Mouse (Mus musculus): Measurements from ENCODE around the gene Gm17490. TPM values are rescaled to one million over a fixed set of nuclear protein-coding genes. Genes with fewer than 3 reads are reported as not detected.

The Gm17490 gene
- total and polyA plus RNA-seq, 3 experiments, result not detected

DNA sequence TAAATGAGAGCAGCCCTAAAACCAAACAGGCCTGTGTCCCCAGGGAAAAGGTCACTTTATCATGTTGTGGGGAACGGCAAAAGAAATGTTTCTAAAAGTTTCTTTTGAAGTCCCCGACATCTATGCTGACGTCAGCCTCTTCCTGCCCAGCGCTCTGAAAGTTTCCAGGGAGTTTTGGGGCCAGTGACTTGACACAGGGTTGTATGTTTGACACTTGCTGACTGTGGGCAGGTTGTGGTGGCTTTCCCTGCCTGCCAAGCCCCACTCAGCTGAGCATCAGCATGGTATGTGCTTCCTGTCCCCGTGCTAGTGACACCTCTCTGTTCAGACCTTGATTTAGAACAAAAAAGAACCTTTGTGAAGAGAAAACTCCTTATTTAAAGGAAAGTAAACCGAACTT, 27.3 kb upstream of the Gm17490 start:
- H3K27me3 ChIP-seq (ENCODE audit: insufficient read depth, low read length), result peaks cover 4% of the 10 kb centered on the region; the same call in 1 of the 2 replicates
- H3K4me1 ChIP-seq (ENCODE audit: insufficient read depth, low read depth, low read length), result no peaks in the 10 kb centered on the region
- H3K36me3 ChIP-seq (replicated peaks), result no peaks in the 10 kb centered on the region
- DNase-seq (ENCODE audit: low spot score), result no peak
- no peak for ATAC-seq (ENCODE audit: extremely low read depth, insufficient number of reproducible peaks, low FRiP score, poor library complexity, severe bottlenecking)
- H3K9me3 ChIP-seq (replicated peaks), result no peaks in the 10 kb centered on the region
- TF ChIP-seq GATA2 (IDR thresholded peaks at IDR 0.05; ENCODE audit: borderline replicate concordance, low read depth, low read length) (no peak), TAL1 (conservative IDR thresholded peaks at IDR 0.05; ENCODE audit: low read depth, low read length) (no peak), GATA1 (IDR thresholded peaks at IDR 0.05; ENCODE audit: borderline replicate concordance, low read length) (no peak), POLR2AphosphoS5 (IDR thresholded peaks at IDR 0.05; ENCODE audit: insufficient replicate concordance, low read depth, low read length) (no peak), CTCF (IDR thresholded peaks at IDR 0.05; ENCODE audit: low read depth, low read length) (no peak)
- H3K4me3 ChIP-seq (ENCODE audit: low read depth, low read length), result no peak overlapping the region

DNA sequence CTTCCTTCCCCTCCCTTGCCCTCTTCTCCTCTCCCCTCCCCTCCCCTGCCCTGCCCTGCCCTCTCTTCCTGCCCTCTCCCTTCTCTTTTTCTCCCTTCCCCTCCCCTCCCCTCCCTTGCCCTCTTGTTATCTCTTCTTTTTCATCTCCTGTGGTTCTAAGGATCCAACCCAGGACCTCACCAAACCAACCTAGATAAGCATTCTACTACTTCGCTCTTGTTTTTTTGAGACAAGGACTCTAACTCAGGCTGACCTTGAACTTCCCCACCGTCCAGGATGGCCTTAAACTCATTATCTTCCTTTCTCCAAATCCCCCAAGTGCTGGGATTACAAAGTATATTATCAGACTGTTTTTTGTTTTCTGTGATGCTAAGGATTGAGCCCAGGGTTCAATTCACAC, 26.7 kb upstream of the Gm17490 start:
- no peak for DNase-seq (ENCODE audit: low spot score)
- H3K27me3 ChIP-seq (ENCODE audit: insufficient read depth, low read length), result peaks cover 3% of the 10 kb centered on the region; the same call in 1 of the 2 replicates
- TF ChIP-seq GATA2 (IDR thresholded peaks at IDR 0.05; ENCODE audit: borderline replicate concordance, low read depth, low read length) (no peak), POLR2AphosphoS5 (IDR thresholded peaks at IDR 0.05; ENCODE audit: insufficient replicate concordance, low read depth, low read length) (no peak), TAL1 (conservative IDR thresholded peaks at IDR 0.05; ENCODE audit: low read depth, low read length) (no peak), CTCF (IDR thresholded peaks at IDR 0.05; ENCODE audit: low read depth, low read length) (no peak), GATA1 (IDR thresholded peaks at IDR 0.05; ENCODE audit: borderline replicate concordance, low read length) (no peak)
- no peak overlapping the region for H3K4me3 ChIP-seq (ENCODE audit: low read depth, low read length)
- H3K36me3 ChIP-seq (replicated peaks), result no peaks in the 10 kb centered on the region
- no peaks in the 10 kb centered on the region for H3K4me1 ChIP-seq (ENCODE audit: insufficient read depth, low read depth, low read length)
- no peak for ATAC-seq (ENCODE audit: extremely low read depth, insufficient number of reproducible peaks, low FRiP score, poor library complexity, severe bottlenecking)
- no peaks in the 10 kb centered on the region for H3K9me3 ChIP-seq (replicated peaks)

DNA sequence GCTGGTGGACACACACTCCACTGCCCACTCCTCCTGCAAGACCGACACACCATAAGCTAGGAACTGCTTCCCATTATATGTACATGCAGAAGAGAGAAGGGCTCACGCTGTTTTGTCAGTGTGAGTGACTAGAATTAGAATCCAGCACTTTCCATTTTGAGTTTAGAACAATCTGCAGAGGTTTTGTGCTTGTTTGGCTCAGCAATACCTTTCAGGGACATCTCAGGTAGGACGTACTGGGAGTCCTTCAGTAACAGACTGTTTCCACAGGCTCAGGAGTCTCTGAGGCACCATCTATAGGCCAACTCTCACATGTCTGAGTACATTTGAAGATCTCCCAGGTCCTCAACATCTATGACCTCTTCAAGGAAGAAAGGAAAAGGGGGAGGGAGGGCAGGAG, 26.1 kb upstream of the Gm17490 start:
- no peaks in the 10 kb centered on the region for H3K9me3 ChIP-seq (replicated peaks)
- no peaks in the 10 kb centered on the region for H3K4me1 ChIP-seq (ENCODE audit: insufficient read depth, low read depth, low read length)
- DNase-seq (ENCODE audit: low spot score) (no peak), ATAC-seq (ENCODE audit: extremely low read depth, insufficient number of reproducible peaks, low FRiP score, poor library complexity, severe bottlenecking) (no peak)
- TF ChIP-seq GATA1 (IDR thresholded peaks at IDR 0.05; ENCODE audit: borderline replicate concordance, low read length) (no peak), POLR2AphosphoS5 (IDR thresholded peaks at IDR 0.05; ENCODE audit: insufficient replicate concordance, low read depth, low read length) (no peak), GATA2 (IDR thresholded peaks at IDR 0.05; ENCODE audit: borderline replicate concordance, low read depth, low read length) (no peak), CTCF (IDR thresholded peaks at IDR 0.05; ENCODE audit: low read depth, low read length) (no peak), TAL1 (conservative IDR thresholded peaks at IDR 0.05; ENCODE audit: low read depth, low read length) (no peak)
- H3K36me3 ChIP-seq (replicated peaks), result no peaks in the 10 kb centered on the region
- peaks cover 2% of the 10 kb centered on the region; the same call in 1 of the 2 replicates for H3K27me3 ChIP-seq (ENCODE audit: insufficient read depth, low read length)
- H3K4me3 ChIP-seq (ENCODE audit: low read depth, low read length), result no peak overlapping the region

DNA sequence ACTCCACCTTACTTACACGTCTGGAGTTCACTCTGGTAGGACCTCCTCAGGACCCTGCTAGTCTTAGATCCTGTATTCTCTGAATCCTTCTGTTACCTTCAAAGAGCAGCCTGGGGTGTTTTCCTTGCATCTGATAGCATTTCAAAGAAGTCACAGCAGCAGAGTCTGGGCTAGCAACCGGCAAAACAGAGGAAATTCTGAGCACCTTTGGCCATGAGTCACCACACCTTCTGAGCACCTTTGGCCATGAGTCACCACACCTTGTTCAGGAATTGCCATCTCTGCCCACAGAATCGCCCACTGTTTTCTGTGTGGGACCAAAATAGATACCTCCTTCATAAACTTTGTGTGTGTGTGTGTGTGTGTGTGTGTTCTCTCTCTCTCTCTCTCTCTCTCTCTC, 25.4 kb upstream of the Gm17490 start:
- Histone ChIP-seq H3K4me3 (ENCODE audit: low read depth, low read length) (no peak overlapping the region), H3K9me3 (replicated peaks) (no peaks in the 10 kb centered on the region), H3K36me3 (replicated peaks) (no peaks in the 10 kb centered on the region), H3K4me1 (ENCODE audit: insufficient read depth, low read depth, low read length) (no peaks in the 10 kb centered on the region), H3K27me3 (ENCODE audit: insufficient read depth, low read length) (peaks cover 2% of the 10 kb centered on the region; the same call in 1 of the 2 replicates)
- no peak for ATAC-seq (ENCODE audit: extremely low read depth, insufficient number of reproducible peaks, low FRiP score, poor library complexity, severe bottlenecking)
- TF ChIP-seq GATA1 (IDR thresholded peaks at IDR 0.05; ENCODE audit: borderline replicate concordance, low read length), result no peak
- TF ChIP-seq POLR2AphosphoS5 (IDR thresholded peaks at IDR 0.05; ENCODE audit: insufficient replicate concordance, low read depth, low read length), result no peak
- no peak for TF ChIP-seq TAL1 (conservative IDR thresholded peaks at IDR 0.05; ENCODE audit: low read depth, low read length)
- no peak for TF ChIP-seq GATA2 (IDR thresholded peaks at IDR 0.05; ENCODE audit: borderline replicate concordance, low read depth, low read length)
- no peak for DNase-seq (ENCODE audit: low spot score)

DNA sequence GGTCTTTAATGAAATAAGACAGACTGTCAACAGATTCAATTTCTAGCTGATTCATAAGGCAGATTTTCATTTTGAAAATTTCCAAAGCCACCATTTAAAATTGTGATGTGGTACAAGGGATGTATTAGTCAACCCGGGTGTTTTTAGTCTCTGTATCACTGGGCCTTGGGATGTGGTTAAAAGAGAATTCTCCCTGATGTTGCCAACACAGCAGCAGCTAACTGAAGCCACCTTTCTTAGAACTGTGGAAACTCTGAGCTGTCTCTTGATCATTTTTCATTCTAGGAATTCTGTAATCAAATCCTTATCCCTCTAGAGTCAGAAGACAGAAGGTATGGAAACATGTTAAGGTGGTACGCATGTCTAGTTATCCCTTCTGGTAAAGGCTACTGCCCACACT, 19.2 kb upstream of the Gm17490 start:
- ATAC-seq (ENCODE audit: extremely low read depth, insufficient number of reproducible peaks, low FRiP score, poor library complexity, severe bottlenecking), result no peak
- H3K9me3 ChIP-seq (replicated peaks), result no peaks in the 10 kb centered on the region
- no peak for DNase-seq (ENCODE audit: low spot score)
- no peaks in the 10 kb centered on the region for H3K27me3 ChIP-seq (ENCODE audit: insufficient read depth, low read length)
- no peaks in the 10 kb centered on the region for H3K36me3 ChIP-seq (replicated peaks)
- no peaks in the 10 kb centered on the region for H3K4me1 ChIP-seq (ENCODE audit: insufficient read depth, low read depth, low read length)
- no peak for TF ChIP-seq CTCF (IDR thresholded peaks at IDR 0.05; ENCODE audit: low read depth, low read length)
- no peak for TF ChIP-seq GATA2 (IDR thresholded peaks at IDR 0.05; ENCODE audit: borderline replicate concordance, low read depth, low read length)
- TF ChIP-seq TAL1 (conservative IDR thresholded peaks at IDR 0.05; ENCODE audit: low read depth, low read length), result no peak
- no peak for TF ChIP-seq POLR2AphosphoS5 (IDR thresholded peaks at IDR 0.05; ENCODE audit: insufficient replicate concordance, low read depth, low read length)
- no peak for TF ChIP-seq GATA1 (IDR thresholded peaks at IDR 0.05; ENCODE audit: borderline replicate concordance, low read length)
- H3K4me3 ChIP-seq (ENCODE audit: low read depth, low read length), result no peak overlapping the region

DNA sequence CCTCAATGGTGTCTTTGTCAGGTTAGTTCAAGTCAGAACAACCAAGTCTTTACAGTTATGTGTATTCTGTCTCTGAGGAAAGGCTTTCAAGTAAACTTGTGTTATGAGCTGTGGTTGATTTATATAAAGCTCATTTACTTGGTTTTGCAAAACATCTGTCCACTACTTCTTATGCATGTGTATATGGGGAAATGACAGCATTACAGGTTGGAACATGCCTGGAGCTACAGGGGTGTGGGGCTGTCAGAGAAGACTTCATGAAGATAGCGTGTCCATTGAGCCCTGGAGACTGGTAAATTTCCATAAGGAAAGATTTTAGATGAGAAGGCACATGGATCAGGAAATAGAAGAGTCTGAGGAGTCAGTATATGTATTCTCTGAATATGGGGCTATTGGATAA, 18.0 kb upstream of the Gm17490 start:
- no peak for TF ChIP-seq GATA2 (IDR thresholded peaks at IDR 0.05; ENCODE audit: borderline replicate concordance, low read depth, low read length)
- TF ChIP-seq POLR2AphosphoS5 (IDR thresholded peaks at IDR 0.05; ENCODE audit: insufficient replicate concordance, low read depth, low read length), result no peak
- no peak for TF ChIP-seq GATA1 (IDR thresholded peaks at IDR 0.05; ENCODE audit: borderline replicate concordance, low read length)
- no peak for TF ChIP-seq CTCF (IDR thresholded peaks at IDR 0.05; ENCODE audit: low read depth, low read length)
- no peak for TF ChIP-seq TAL1 (conservative IDR thresholded peaks at IDR 0.05; ENCODE audit: low read depth, low read length)
- no peak for DNase-seq (ENCODE audit: low spot score)
- Histone ChIP-seq H3K4me1 (ENCODE audit: insufficient read depth, low read depth, low read length) (no peaks in the 10 kb centered on the region), H3K36me3 (replicated peaks) (no peaks in the 10 kb centered on the region), H3K27me3 (ENCODE audit: insufficient read depth, low read length) (no peaks in the 10 kb centered on the region), H3K9me3 (replicated peaks) (no peaks in the 10 kb centered on the region), H3K4me3 (ENCODE audit: low read depth, low read length) (no peak overlapping the region)
- no peak for ATAC-seq (ENCODE audit: extremely low read depth, insufficient number of reproducible peaks, low FRiP score, poor library complexity, severe bottlenecking)

Data from G1E (cell line).